Mouse (Mus musculus) spleen, adult 10 weeks (tissue): ENCODE data around the gene Fhdc1. TPM values are rescaled to one million over a fixed set of nuclear protein-coding genes. Genes with fewer than 3 reads are reported as not detected.

ENCODE experiments used
- polyA plus RNA-seq: library from polyadenylated mRNA; stranded (reverse); fragments of 350-450 nt; fragmentation: Illumina TruSeq; extraction: RNeasy Lipid Tissue Mini Kit (QIAGEN cat#74804); gene quantifications from one replicate; pipeline ENCODE4 v1.2.3, GENCODE M21; 2015; ENCODE audit warnings: low replicate concordance; ENCODE audit not compliant: insufficient read depth

The Fhdc1 gene
- polyA plus RNA-seq, result 5.6 TPM

GRCm38 (mm10) chr3:84480006-84480897, at the start of gene Fhdc1:
Fhdc1 (minus strand) TSS chr3:84480429.

Other genes with a start within 250 kb of the Fhdc1 start
- gene Trim2, start 173.6 kb downstream of the Fhdc1 start, polyA plus RNA-seq, result 5.3 TPM
- gene Arfip1, start 102.2 kb upstream of the Fhdc1 start, polyA plus RNA-seq, result 53.7 TPM
- gene Tigd4, start 113.1 kb upstream of the Fhdc1 start, polyA plus RNA-seq, result 0.07 TPM
- 49.4 TPM for gene Tmem154, start 185.8 kb upstream of the Fhdc1 start, polyA plus RNA-seq